Mouse (Mus musculus): ENCODE results near the gene Eif4g3. TPM values are rescaled to one million over a fixed set of nuclear protein-coding genes. Genes with fewer than 3 reads are reported as not detected.

Eif4g3 gene
- polyA plus RNA-seq, 1 experiment: 251 TPM

- TF ChIP-seq CTCF (IDR thresholded peaks at IDR 0.05; ENCODE audit: control insufficient read depth, insufficient read depth, insufficient replicate concordance, low read depth, low read length) (no peak), POLR2A (IDR thresholded peaks at IDR 0.05; ENCODE audit: control insufficient read depth, low read depth, low read length) (no peak)
- Histone ChIP-seq H3K27me3 (ENCODE audit: control insufficient read depth, insufficient read depth, low read length) (no peaks in the 10 kb centered on the region), H3K27ac (ENCODE audit: control insufficient read depth, insufficient read depth, low read depth, low read length) (no peak overlapping the region), H3K4me1 (ENCODE audit: control insufficient read depth, insufficient read depth, low read length) (no peaks in the 10 kb centered on the region), H3K4me3 (ENCODE audit: control insufficient read depth, low read depth, low read length) (no peak overlapping the region), H3K36me3 (ENCODE audit: control insufficient read depth, insufficient read depth, low read length) (peaks cover 8% of the 10 kb centered on the region)
Observed at GRCm38 (mm10) chr4:138187995-138188394, 195.2 kb downstream of the Eif4g3 start.

- Histone ChIP-seq H3K4me3 (ENCODE audit: control insufficient read depth, low read depth, low read length) (no peak overlapping the region), H3K36me3 (ENCODE audit: control insufficient read depth, insufficient read depth, low read length) (peaks cover 7% of the 10 kb centered on the region)
Observed at GRCm38 (mm10) chr4:138192561-138192960, 199.7 kb downstream of the Eif4g3 start.

GRCm38 (mm10) chr4:138200769-138201168, 207.9 kb downstream of the Eif4g3 start:
- Histone ChIP-seq H3K27ac (ENCODE audit: control insufficient read depth, insufficient read depth, low read depth, low read length) (no peak overlapping the region), H3K4me3 (ENCODE audit: control insufficient read depth, low read depth, low read length) (no peak overlapping the region), H3K27me3 (ENCODE audit: control insufficient read depth, insufficient read depth, low read length) (no peaks in the 10 kb centered on the region), H3K36me3 (ENCODE audit: control insufficient read depth, insufficient read depth, low read length) (no peaks in the 10 kb centered on the region; the same call in 1 of the 2 replicates), H3K4me1 (ENCODE audit: control insufficient read depth, insufficient read depth, low read length) (no peaks in the 10 kb centered on the region)
- TF ChIP-seq CTCF (IDR thresholded peaks at IDR 0.05; ENCODE audit: control insufficient read depth, insufficient read depth, insufficient replicate concordance, low read depth, low read length) (no peak), POLR2A (IDR thresholded peaks at IDR 0.05; ENCODE audit: control insufficient read depth, low read depth, low read length) (no peak)

More at GRCm38 (mm10) chr4:138192561-138192960, 199.7 kb downstream of the Eif4g3 start:
- Histone ChIP-seq H3K4me1 (ENCODE audit: control insufficient read depth, insufficient read depth, low read length) (no peaks in the 10 kb centered on the region), H3K27me3 (ENCODE audit: control insufficient read depth, insufficient read depth, low read length) (no peaks in the 10 kb centered on the region), H3K27ac (ENCODE audit: control insufficient read depth, insufficient read depth, low read depth, low read length) (no peak overlapping the region)
- TF ChIP-seq POLR2A (IDR thresholded peaks at IDR 0.05; ENCODE audit: control insufficient read depth, low read depth, low read length) (no peak), CTCF (IDR thresholded peaks at IDR 0.05; ENCODE audit: control insufficient read depth, insufficient read depth, insufficient replicate concordance, low read depth, low read length) (no peak)

GRCm38 (mm10) chr4:138201696-138202095, 208.9 kb downstream of the Eif4g3 start:
- H3K4me1 ChIP-seq (ENCODE audit: control insufficient read depth, insufficient read depth, low read length): no peaks in the 10 kb centered on the region
- no peak overlapping the region for H3K27ac ChIP-seq (ENCODE audit: control insufficient read depth, insufficient read depth, low read depth, low read length)
- no peaks in the 10 kb centered on the region; the same call in 1 of the 2 replicates for H3K36me3 ChIP-seq (ENCODE audit: control insufficient read depth, insufficient read depth, low read length)
- TF ChIP-seq POLR2A (IDR thresholded peaks at IDR 0.05; ENCODE audit: control insufficient read depth, low read depth, low read length): no peak
- TF ChIP-seq CTCF (IDR thresholded peaks at IDR 0.05; ENCODE audit: control insufficient read depth, insufficient read depth, insufficient replicate concordance, low read depth, low read length): no peak
- no peaks in the 10 kb centered on the region for H3K27me3 ChIP-seq (ENCODE audit: control insufficient read depth, insufficient read depth, low read length)
- no peak overlapping the region for H3K4me3 ChIP-seq (ENCODE audit: control insufficient read depth, low read depth, low read length)

GRCm38 (mm10) chr4:138210116-138210515, 217.3 kb downstream of the Eif4g3 start:
- Histone ChIP-seq H3K27me3 (ENCODE audit: control insufficient read depth, insufficient read depth, low read length) (no peaks in the 10 kb centered on the region), H3K36me3 (ENCODE audit: control insufficient read depth, insufficient read depth, low read length) (no peaks in the 10 kb centered on the region), H3K4me1 (ENCODE audit: control insufficient read depth, insufficient read depth, low read length) (no peaks in the 10 kb centered on the region), H3K27ac (ENCODE audit: control insufficient read depth, insufficient read depth, low read depth, low read length) (no peak overlapping the region), H3K4me3 (ENCODE audit: control insufficient read depth, low read depth, low read length) (no peak overlapping the region)
- TF ChIP-seq CTCF (IDR thresholded peaks at IDR 0.05; ENCODE audit: control insufficient read depth, insufficient read depth, insufficient replicate concordance, low read depth, low read length): no peak
- no peak for TF ChIP-seq POLR2A (IDR thresholded peaks at IDR 0.05; ENCODE audit: control insufficient read depth, low read depth, low read length)

GRCm38 (mm10) chr4:138213861-138214260, 221.0 kb downstream of the Eif4g3 start:
- Histone ChIP-seq H3K36me3 (ENCODE audit: control insufficient read depth, insufficient read depth, low read length) (no peaks in the 10 kb centered on the region), H3K27me3 (ENCODE audit: control insufficient read depth, insufficient read depth, low read length) (no peaks in the 10 kb centered on the region), H3K4me1 (ENCODE audit: control insufficient read depth, insufficient read depth, low read length) (peaks cover 10% of the 10 kb centered on the region), H3K27ac (ENCODE audit: control insufficient read depth, insufficient read depth, low read depth, low read length) (no peak overlapping the region), H3K4me3 (ENCODE audit: control insufficient read depth, low read depth, low read length) (no peak overlapping the region)
- TF ChIP-seq POLR2A (IDR thresholded peaks at IDR 0.05; ENCODE audit: control insufficient read depth, low read depth, low read length) (no peak), CTCF (IDR thresholded peaks at IDR 0.05; ENCODE audit: control insufficient read depth, insufficient read depth, insufficient replicate concordance, low read depth, low read length) (no peak)

GRCm38 (mm10) chr4:138215671-138216199, 222.9 kb downstream of the Eif4g3 start:
- H3K27me3 ChIP-seq (ENCODE audit: control insufficient read depth, insufficient read depth, low read length): no peaks in the 10 kb centered on the region
- H3K4me1 ChIP-seq (ENCODE audit: control insufficient read depth, insufficient read depth, low read length): peaks cover 12% of the 10 kb centered on the region
- H3K36me3 ChIP-seq (ENCODE audit: control insufficient read depth, insufficient read depth, low read length): no peaks in the 10 kb centered on the region
- TF ChIP-seq CTCF (IDR thresholded peaks at IDR 0.05; ENCODE audit: control insufficient read depth, insufficient read depth, insufficient replicate concordance, low read depth, low read length): no peak
- no peak for TF ChIP-seq POLR2A (IDR thresholded peaks at IDR 0.05; ENCODE audit: control insufficient read depth, low read depth, low read length)
- peak overlapping the region; percentile 90 for H3K27ac ChIP-seq (ENCODE audit: control insufficient read depth, insufficient read depth, low read depth, low read length)
- H3K4me3 ChIP-seq (ENCODE audit: control insufficient read depth, low read depth, low read length): peak overlapping the region; percentile 90
